Mouse (Mus musculus) MEL (cell line): ENCODE results near the gene Slc30a2. TPM values are rescaled to one million over a fixed set of nuclear protein-coding genes. Genes with fewer than 3 reads are reported as not detected.
"Not testable (repeated sequence)": the region's sequence is repeated elsewhere in the genome, so short reads cannot be mapped to it uniquely, and the experiment has no call there.

Experiments
- DNase-seq: peaks from one replicate; pipeline ENCODE4 v3.0.0; 2011; ENCODE audit warnings: low read depth, low spot score
- H3K27ac ChIP-seq: 2 replicates; pipeline ENCODE4 v1.5.1; 2012; ENCODE audit warnings: low read depth, mild to moderate bottlenecking, control low read depth, low read length, moderate library complexity; ENCODE audit not compliant: control insufficient read depth
- H3K27me3 ChIP-seq, 2 experiments: fragments of 150-350 bp in 1 of 2; sonication (generic) in 1 of 2; 2 replicates each; pipeline ENCODE4 v1.6.1; 2012; ENCODE audit warnings: low read length in 2 of 2, mild to moderate bottlenecking in 2 of 2, improper control_type of control experiment in 1 of 2, moderate library complexity in 1 of 2; ENCODE audit not compliant: insufficient read depth in 2 of 2, control insufficient read depth in 1 of 2
- H3K36me3 ChIP-seq, 2 experiments: 2 replicates each; pipeline ENCODE4 v1.6.1; 2012 to 2014; ENCODE audit warnings: low read length in 2 of 2, improper control_type of control experiment in 1 of 2, inconsistent platforms in 1 of 2, mild to moderate bottlenecking in 1 of 2; ENCODE audit not compliant: insufficient read depth in 2 of 2, control insufficient read depth in 1 of 2
- H3K4me1 ChIP-seq, 2 experiments: fragments of 150-350 bp in 1 of 2; sonication (generic) in 1 of 2; 2 replicates each; pipeline ENCODE4 v1.6.1; 2012; ENCODE audit warnings: low read length in 2 of 2, improper control_type of control experiment in 1 of 2, mild to moderate bottlenecking in 1 of 2; ENCODE audit not compliant: insufficient read depth in 2 of 2, control insufficient read depth in 1 of 2
- H3K4me3 ChIP-seq, 2 experiments: fragments of 150-350 bp in 1 of 2; sonication (generic) in 1 of 2; 2 replicates each; pipeline ENCODE4 v1.5.1; 2012; ENCODE audit warnings: low read depth in 2 of 2, low read length in 2 of 2, mild to moderate bottlenecking in 2 of 2, moderate library complexity in 2 of 2, control low read depth in 1 of 2, improper control_type of control experiment in 1 of 2; ENCODE audit not compliant: control insufficient read depth in 1 of 2, insufficient read depth in 1 of 2
- H3K79me2 ChIP-seq: 2 replicates; pipeline ENCODE4 v1.6.1; 2012; ENCODE audit warnings: mild to moderate bottlenecking, low read length, moderate library complexity; ENCODE audit not compliant: control insufficient read depth, poor library complexity, insufficient read depth
- H3K9ac ChIP-seq: 2 replicates; pipeline ENCODE4 v1.6.1; 2012; ENCODE audit warnings: low read depth, mild to moderate bottlenecking, control low read depth, low read length, moderate library complexity; ENCODE audit not compliant: control insufficient read depth, poor library complexity, severe bottlenecking
- H3K9me3 ChIP-seq: fragments of 150-350 bp; sonication (generic); replicated peaks from 2 replicates; pipeline ENCODE4 v1.6.1; 2012; ENCODE audit warnings: mild to moderate bottlenecking, low read length, improper control_type of control experiment, moderate library complexity; ENCODE audit not compliant: insufficient read depth
- BHLHE40 ChIP-seq: IDR thresholded peaks from 2 replicates; pipeline ENCODE4 v1.6.1; 2012; ENCODE audit warnings: low read depth, mild to moderate bottlenecking, inconsistent platforms, low read length, improper control_type of control experiment, borderline replicate concordance
- CHD1 ChIP-seq: IDR thresholded peaks from 2 replicates; pipeline ENCODE4 v1.6.1; 2012; ENCODE audit warnings: low read depth, mild to moderate bottlenecking, inconsistent platforms, low read length, improper control_type of control experiment
- ELF1 ChIP-seq: IDR thresholded peaks from 2 replicates; pipeline ENCODE4 v1.6.1; 2014; ENCODE audit warnings: low read depth, mild to moderate bottlenecking, inconsistent platforms, low read length, improper control_type of control experiment, moderate library complexity
- EP300 ChIP-seq, 2 experiments: IDR thresholded peaks; 2 replicates each; pipeline ENCODE4 v1.6.1; 2011; ENCODE audit warnings: improper control_type of control experiment in 2 of 2, low read length in 2 of 2, low read depth in 1 of 2, mild to moderate bottlenecking in 1 of 2
- GABPA ChIP-seq: IDR thresholded peaks from 2 replicates; pipeline ENCODE4 v1.6.1; 2012; ENCODE audit warnings: low read depth, mild to moderate bottlenecking, inconsistent platforms, low read length, improper control_type of control experiment, moderate library complexity
- HCFC1 ChIP-seq: IDR thresholded peaks from 2 replicates; pipeline ENCODE4 v1.6.1; 2012; ENCODE audit warnings: low read depth, mild to moderate bottlenecking, inconsistent platforms, low read length, improper control_type of control experiment, moderate library complexity
- KAT2A ChIP-seq: conservative IDR thresholded peaks from 2 replicates; pipeline ENCODE4 v1.6.1; 2012; ENCODE audit warnings: low read depth, low read length, improper control_type of control experiment, inconsistent platforms
- MAX ChIP-seq: IDR thresholded peaks from 2 replicates; pipeline ENCODE4 v1.6.1; 2011; ENCODE audit warnings: low read length, improper control_type of control experiment
- MXI1 ChIP-seq: IDR thresholded peaks from 2 replicates; pipeline ENCODE4 v1.6.1; 2011; ENCODE audit warnings: mild to moderate bottlenecking, low read depth, low read length, improper control_type of control experiment
- MYC ChIP-seq: IDR thresholded peaks from 2 replicates; pipeline ENCODE4 v1.6.1; 2011; ENCODE audit warnings: low read depth, mild to moderate bottlenecking, low read length, improper control_type of control experiment, moderate library complexity
- NELFE ChIP-seq: IDR thresholded peaks from 2 replicates; pipeline ENCODE4 v1.6.1; 2011; ENCODE audit warnings: low read depth, low read length, improper control_type of control experiment
- POLR2AphosphoS2 ChIP-seq: IDR thresholded peaks from 2 replicates; pipeline ENCODE4 v1.6.1; 2011; ENCODE audit warnings: low read length, improper control_type of control experiment
- RCOR1 ChIP-seq: IDR thresholded peaks from 2 replicates; pipeline ENCODE4 v1.6.1; 2012; ENCODE audit warnings: low read depth, mild to moderate bottlenecking, inconsistent platforms, low read length, improper control_type of control experiment
- SIN3A ChIP-seq: IDR thresholded peaks from 2 replicates; pipeline ENCODE4 v1.6.1; 2012; ENCODE audit warnings: low read length, improper control_type of control experiment, inconsistent platforms
- TAL1 ChIP-seq: IDR thresholded peaks from 2 replicates; pipeline ENCODE4 v1.6.1; 2012; ENCODE audit warnings: mild to moderate bottlenecking, inconsistent platforms, low read length, moderate library complexity, mixed read lengths
- USF2 ChIP-seq, 2 experiments: IDR thresholded peaks; 2 replicates each; pipeline ENCODE4 v1.6.1; 2011 to 2012; ENCODE audit warnings: improper control_type of control experiment in 2 of 2, low read length in 2 of 2, borderline replicate concordance in 1 of 2, inconsistent platforms in 1 of 2, low read depth in 1 of 2, mild to moderate bottlenecking in 1 of 2; ENCODE audit not compliant: insufficient read depth in 1 of 2
- ZC3H11A ChIP-seq: IDR thresholded peaks from 2 replicates; pipeline ENCODE4 v1.6.1; 2012; ENCODE audit warnings: low read depth, mild to moderate bottlenecking, inconsistent platforms, low read length, improper control_type of control experiment
- ZMIZ1 ChIP-seq: IDR thresholded peaks from 2 replicates; pipeline ENCODE4 v1.6.1; 2012; ENCODE audit warnings: low read depth, mild to moderate bottlenecking, inconsistent platforms, low read length, improper control_type of control experiment, moderate library complexity
- ZNF384 ChIP-seq: IDR thresholded peaks from 2 replicates; pipeline ENCODE4 v1.6.1; 2012; ENCODE audit warnings: low read depth, mild to moderate bottlenecking, inconsistent platforms, low read length, improper control_type of control experiment
- polyA plus RNA-seq, 2 experiments: library from polyadenylated mRNA; stranded (reverse) in 1 of 2; unstranded in 1 of 2; fragments of >175 nt in 1 of 2; fragments of >200 nt in 1 of 2; gene quantifications; 2 replicates each; pipeline versions ENCODE4 v1.2.1 to v1.2.4; 2012; ENCODE audit warnings: low replicate concordance in 2 of 2, low read depth in 1 of 2; ENCODE audit not compliant: insufficient read length in 2 of 2, insufficient read depth in 1 of 2, missing spikeins in 1 of 2
- total RNA-seq: library from RNA; depleted of rRNA; stranded (reverse); fragments of 300-350 nt; gene quantifications from 2 replicates; pipeline ENCODE4 v1.2.3, GENCODE M21; 2012

The Slc30a2 gene
- total and polyA plus RNA-seq, 3 experiments, result 0.39 to 0.54 TPM; not detected in 1

DNA sequence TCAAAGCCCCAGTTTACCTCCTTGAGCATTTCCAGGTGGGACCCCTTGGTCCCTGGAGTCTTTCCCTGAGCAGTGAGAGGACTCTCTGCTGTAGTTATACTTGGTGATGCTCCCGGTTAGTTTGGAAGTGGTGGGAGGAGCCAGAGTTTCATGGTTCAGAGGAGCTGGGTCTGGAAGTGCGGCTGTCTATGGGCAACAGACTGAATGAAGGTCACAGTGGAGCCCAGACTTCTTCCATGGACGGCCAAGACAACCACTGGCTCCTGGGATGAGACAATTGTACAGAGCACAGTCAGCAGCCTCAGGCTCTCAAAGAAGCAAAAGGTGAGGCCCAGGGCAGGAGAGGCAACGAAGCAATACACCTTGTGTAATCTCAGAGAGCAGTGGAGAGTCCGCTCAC, 12.7 kb upstream of the Slc30a2 start:
- H3K9ac ChIP-seq, result no peak overlapping the region
- H3K27ac ChIP-seq, result no peak overlapping the region
- no peak for DNase-seq
- TF ChIP-seq CHD1 (no peak), SIN3A (no peak), ELF1 (no peak), USF2 (IDR thresholded peaks at IDR 0.05; ENCODE audit: borderline replicate concordance in 1 of 2, insufficient read depth in 1 of 2, low read depth in 1 of 2, low read length in 2 of 2) (no peak), TAL1 (no peak), ZNF384 (no peak), HCFC1 (no peak), EP300 (IDR thresholded peaks at IDR 0.05; ENCODE audit: low read depth in 1 of 2, low read length in 2 of 2) (no peak), ZC3H11A (no peak), GABPA (no peak), RCOR1 (no peak), ZMIZ1 (no peak), MYC (no peak), MAX (no peak), NELFE (no peak), KAT2A (no peak), POLR2AphosphoS2 (no peak), MXI1 (no peak), BHLHE40 (no peak)
- H3K27me3 ChIP-seq, result 0 out of 4 replicates have a peak, but pooled peaks cover 0 to 1% of the 10 kb centered on the region in 2 experiments
- H3K9me3 ChIP-seq, result no peaks in the 10 kb centered on the region
- no peaks in the 10 kb centered on the region for H3K79me2 ChIP-seq
- no peak overlapping the region for H3K4me3 ChIP-seq
- H3K36me3 ChIP-seq, result no peaks in the 10 kb centered on the region
- no peaks in the 10 kb centered on the region for H3K4me1 ChIP-seq

GRCm38 (mm10) chr4:134341231-134341630, 1.8 kb upstream of the Slc30a2 start:
- H3K79me2 ChIP-seq, H3K27ac ChIP-seq, H3K4me3 ChIP-seq, H3K4me1 ChIP-seq, DNase-seq, H3K9ac ChIP-seq, H3K36me3 ChIP-seq, H3K27me3 ChIP-seq, H3K9me3 ChIP-seq: not testable (repeated sequence)
